Mouse (Mus musculus): ENCODE measurements at regions not wholly inside any gene's neighbourhood (a gene's known extent, or its start where the extent isn't known, plus 50 kb on each side); places are given as distances from the start of the nearest gene placed in this dataset.

GRCm38 (mm10) chr15:62183803-62184202, 1261.0 kb upstream of the A1bg start:
- no peak for TF ChIP-seq CTCF (IDR thresholded peaks at IDR 0.05; ENCODE audit: control insufficient read depth, insufficient read depth, insufficient replicate concordance, low read depth, low read length)
- TF ChIP-seq POLR2A (IDR thresholded peaks at IDR 0.05; ENCODE audit: control insufficient read depth, low read depth, low read length), result no peak

Data from testis, adult 2 months (tissue).